Mouse (Mus musculus) hindbrain, embryonic 13.5 days (tissue): ENCODE results near the gene Cby3. TPM values are rescaled to one million over a fixed set of nuclear protein-coding genes. Genes with fewer than 3 reads are reported as not detected.

Experiments
- ATAC-seq: fragments of 200-750 bp; cut with Nextera tagmentation; 2 replicates; pipeline ENCODE4 v1.8.0; 2017; ENCODE audit warnings: moderate TSS enrichment; ENCODE audit not compliant: low FRiP score
- H3K27ac ChIP-seq: fragments of 300-500 bp; sonication (generic); 2 replicates; pipeline ENCODE4 v1.5.1; 2015; ENCODE audit warnings: inconsistent platforms, mild to moderate bottlenecking, moderate library complexity
- H3K27me3 ChIP-seq: fragments of 300-500 bp; sonication (generic); 2 replicates; pipeline ENCODE4 v1.6.1; 2015; ENCODE audit warnings: mild to moderate bottlenecking, inconsistent platforms
- H3K36me3 ChIP-seq: fragments of 300-500 bp; sonication (generic); 2 replicates; pipeline ENCODE4 v1.6.1; 2015; ENCODE audit warnings: mild to moderate bottlenecking, inconsistent platforms
- H3K4me1 ChIP-seq: fragments of 300-500 bp; sonication (generic); replicated peaks from 2 replicates; pipeline ENCODE4 v1.6.1; 2015; ENCODE audit warnings: inconsistent platforms
- H3K4me2 ChIP-seq: fragments of 300-500 bp; sonication (generic); 2 replicates; pipeline ENCODE4 v1.6.1; 2015; ENCODE audit warnings: inconsistent platforms, mild to moderate bottlenecking, moderate library complexity
- H3K4me3 ChIP-seq: fragments of 300-500 bp; sonication (generic); 2 replicates; pipeline ENCODE4 v1.5.1; 2015; ENCODE audit warnings: mild to moderate bottlenecking, inconsistent platforms
- H3K9ac ChIP-seq: fragments of 300-500 bp; sonication (generic); 2 replicates; pipeline ENCODE4 v1.6.1; 2015; ENCODE audit warnings: mild to moderate bottlenecking, inconsistent platforms
- H3K9me3 ChIP-seq: fragments of 300-500 bp; sonication (generic); 2 replicates; pipeline ENCODE4 v1.6.1; 2016; ENCODE audit warnings: inconsistent platforms
- WGBS: fragments of 180-500 bp; shearing (Covaris S2); methylation state at CpG from one replicate; pipeline ENCODE4 v1.1.7; 2015; 5-methylcytosine and 5-hydroxymethylcytosine counted together
- microRNA counts: library from miRNA; unstranded; fragments of <30 nt; microRNA quantifications from one replicate; lab custom pipeline; 2016
- microRNA-seq: library from miRNA; unstranded; fragments of <30 nt; microRNA quantifications from one replicate; pipeline ENCODE4, GENCODE M21; 2016
- polyA plus RNA-seq: library from polyadenylated mRNA; unstranded; fragments of >200 nt; fragmentation: Nextera tagmentation; extraction: Ambion mirVana; gene quantifications from 2 replicates; pipeline ENCODE4 v1.2.1, GENCODE M21; 2015

Cby3 gene
- polyA plus RNA-seq, 1 experiment from 2014 or later: 0.75 TPM

GRCm38 (mm10) chr11:50398803-50399202 is 44.5 kb downstream of the Cby3 start:
- Histone ChIP-seq H3K27me3 (no peaks in the 10 kb centered on the region), H3K36me3 (peaks cover 93% of the 10 kb centered on the region), H3K4me3 (no peak overlapping the region), H3K27ac (no peak overlapping the region), H3K9ac (no peak overlapping the region), H3K9me3 (no peaks in the 10 kb centered on the region), H3K4me1 (no peaks in the 10 kb centered on the region), H3K4me2 (no peak overlapping the region)
- ATAC-seq: no peak
- 88% methylated on average over 13 of the region's 13 CpGs for WGBS

DNA sequence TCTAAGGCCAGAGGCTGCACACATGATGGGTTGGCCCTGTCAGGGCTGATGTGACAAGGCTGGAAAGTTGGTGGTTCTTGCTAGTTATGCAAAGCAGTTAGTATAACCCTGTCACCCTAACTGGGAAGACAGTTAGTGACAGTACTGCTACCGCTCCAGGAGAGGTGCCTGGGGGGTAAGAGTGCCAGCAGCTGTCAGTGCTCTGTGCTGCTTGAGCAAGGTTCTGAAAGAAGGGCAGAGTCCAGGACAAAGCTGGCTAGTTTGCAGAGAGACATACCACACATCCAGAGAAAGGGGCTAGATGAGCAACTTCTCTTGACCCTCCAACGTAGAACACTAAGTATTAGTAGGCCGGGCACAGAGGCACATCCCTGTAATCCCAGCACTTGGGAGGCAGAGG is 48.2 kb downstream of the Cby3 start:
- WGBS: 96% methylated on average over 3 of the region's 3 CpGs
- ATAC-seq: no peak
- H3K4me2 ChIP-seq: no peak overlapping the region

DNA sequence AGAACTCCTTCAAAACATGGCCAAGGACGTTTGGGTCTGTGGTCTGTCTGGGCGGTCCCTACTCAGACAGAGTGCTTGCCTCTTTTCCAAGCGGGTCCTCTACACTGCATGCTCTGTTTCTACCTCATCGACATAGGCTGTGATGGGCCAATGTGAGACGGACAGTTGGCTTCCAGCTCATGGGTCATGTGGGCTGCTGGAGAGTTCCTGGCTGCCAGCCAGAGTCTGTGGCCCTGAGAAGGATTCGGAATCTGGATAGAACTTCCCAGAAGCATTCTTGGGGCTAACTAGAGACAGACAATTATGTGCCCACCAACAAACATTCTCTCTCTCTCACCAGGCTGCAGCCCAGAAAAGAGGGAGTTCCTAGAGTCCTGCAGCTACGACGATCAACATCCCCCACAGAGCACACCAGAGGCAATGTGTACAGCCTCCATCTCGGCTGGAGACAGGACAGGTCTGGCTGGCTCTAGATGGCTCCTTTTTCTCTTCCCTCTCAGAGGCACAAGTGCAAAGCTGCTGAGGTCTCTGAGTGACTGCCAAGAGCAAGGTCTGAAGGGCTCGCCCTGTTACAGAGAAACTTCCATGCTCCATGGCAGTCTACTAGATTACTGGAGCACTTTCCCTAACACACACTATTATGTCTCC is 49.2 kb downstream of the Cby3 start:
- WGBS: 76% methylated on average over 10 of the region's 10 CpGs
- H3K4me2 ChIP-seq: no peak overlapping the region
- no peaks in the 10 kb centered on the region for H3K9me3 ChIP-seq
- H3K36me3 ChIP-seq: peaks cover 94% of the 10 kb centered on the region
- no peak for ATAC-seq
- H3K27ac ChIP-seq: peak overlapping the region; percentile 31; the same call in 1 of the 2 replicates
- H3K4me1 ChIP-seq: no peaks in the 10 kb centered on the region
- no peaks in the 10 kb centered on the region for H3K27me3 ChIP-seq
- no peak overlapping the region for H3K9ac ChIP-seq
- H3K4me3 ChIP-seq: no peak overlapping the region

More for the DNA sequence above, 48.2 kb downstream of the Cby3 start:
- Histone ChIP-seq H3K9me3 (no peaks in the 10 kb centered on the region), H3K27ac (no peak overlapping the region), H3K4me3 (no peak overlapping the region), H3K9ac (no peak overlapping the region), H3K4me1 (no peaks in the 10 kb centered on the region), H3K36me3 (peaks cover 95% of the 10 kb centered on the region), H3K27me3 (no peaks in the 10 kb centered on the region)

DNA sequence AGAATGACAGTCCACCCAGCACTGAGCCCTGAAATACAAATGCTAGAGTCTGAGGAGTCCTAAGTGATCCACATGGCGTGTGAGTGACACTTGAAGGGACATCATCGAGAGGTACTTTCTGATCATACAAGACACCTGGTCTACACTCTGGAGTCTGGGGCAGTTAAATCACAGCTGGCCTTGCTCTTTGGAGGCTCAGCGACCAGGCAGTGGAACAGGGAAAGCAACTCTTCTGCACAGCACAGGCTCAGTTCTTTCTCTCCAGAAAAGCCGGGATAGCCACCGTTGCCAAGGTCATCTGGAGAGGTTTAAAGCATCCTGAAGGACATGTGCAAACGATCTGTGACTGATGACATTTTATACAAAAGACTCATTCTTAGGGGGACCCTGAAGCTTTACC is 53.0 kb downstream of the Cby3 start:
- no peaks in the 10 kb centered on the region for H3K27me3 ChIP-seq
- ATAC-seq: no peak
- no peak overlapping the region for H3K4me3 ChIP-seq
- H3K27ac ChIP-seq: no peak overlapping the region
- no peak overlapping the region for H3K4me2 ChIP-seq
- no peak overlapping the region for H3K9ac ChIP-seq
- H3K36me3 ChIP-seq: peaks cover 91% of the 10 kb centered on the region
- WGBS: 72% methylated on average over 6 of the region's 6 CpGs
- no peaks in the 10 kb centered on the region for H3K4me1 ChIP-seq
- no peaks in the 10 kb centered on the region for H3K9me3 ChIP-seq

MicroRNAs encoded within 50 kb of the gene (microRNA counts, 519-probe panel; counts per million panel counts)
- microRNA mmu-miR-804 (lab: Ali Mortazavi, UCI): 3,154 counts per million, percentile 37 among the panel's probes with 10 or more counts

Small RNA genes lying within 50 kb of the gene (microRNA-seq; reads per million reads assigned to microRNA genes)
- gene Mir804: not detected

Other genes starting within 250 kb of the Cby3 start
- 37.5 and 40.7 TPM in 2 replicates for gene Tbc1d9b, start 223.1 kb upstream of the Cby3 start, polyA plus RNA-seq
- 30.2 and 30.6 TPM in 2 replicates for gene Mrnip, start 180.0 kb upstream of the Cby3 start, polyA plus RNA-seq
- gene Sqstm1, start 143.6 kb upstream of the Cby3 start, polyA plus RNA-seq: 318 and 320 TPM in 2 replicates
- 30.4 and 36.6 TPM in 2 replicates for gene Mgat4b, start 143.6 kb upstream of the Cby3 start, polyA plus RNA-seq
- 1.4 and 2.3 TPM in 2 replicates for gene Ltc4s, start 115.8 kb upstream of the Cby3 start, polyA plus RNA-seq
- 3.2 and 3.3 TPM in 2 replicates for gene Maml1, start 62.2 kb upstream of the Cby3 start, polyA plus RNA-seq
- 265 and 269 TPM in 2 replicates for gene Canx, start 28.8 kb upstream of the Cby3 start, polyA plus RNA-seq
- 534 and 549 TPM in 2 replicates for gene Hnrnph1, start 22.5 kb downstream of the Cby3 start, polyA plus RNA-seq
- gene Rufy1, start 76.7 kb downstream of the Cby3 start, polyA plus RNA-seq: 22.7 and 27.5 TPM in 2 replicates
- gene Adamts2, start 247.6 kb downstream of the Cby3 start, polyA plus RNA-seq: 3.4 and 3.8 TPM in 2 replicates